Mouse (Mus musculus) ES-E14 (cell line): ENCODE measurements at regions not wholly inside any gene's neighbourhood (a gene's known extent, or its start where the extent isn't known, plus 50 kb on each side); places are given as distances from the start of the nearest gene placed in this dataset.

Source experiments
- MAFK ChIP-seq: IDR thresholded peaks from 2 replicates; pipeline ENCODE4 v1.6.1; 2014; ENCODE audit warnings: mild to moderate bottlenecking, low read depth, low read length, inconsistent platforms; ENCODE audit not compliant: insufficient read depth
- ZC3H11A ChIP-seq: IDR thresholded peaks from 2 replicates; pipeline ENCODE4 v1.6.1; 2012; ENCODE audit warnings: low read depth, mild to moderate bottlenecking, inconsistent platforms, low read length, borderline replicate concordance
- ZNF384 ChIP-seq: IDR thresholded peaks from 2 replicates; pipeline ENCODE4 v1.6.1; 2012; ENCODE audit warnings: low read depth, low read length, inconsistent platforms

GRCm38 (mm10) chr16:39379959-39380358, 487.5 kb downstream of the Igsf11 start:
- TF ChIP-seq MAFK: no peak
- no peak for TF ChIP-seq ZC3H11A
- no peak for TF ChIP-seq ZNF384
